Mouse (Mus musculus) embryonic facial prominence, embryonic 15.5 days (tissue): ENCODE data around the gene Cad. TPM values are rescaled to one million over a fixed set of nuclear protein-coding genes. Genes with fewer than 3 reads are reported as not detected.
"Not testable (repeated sequence)": the region's sequence is repeated elsewhere in the genome, so short reads cannot be mapped to it uniquely, and the experiment has no call there.

Experiments
- ATAC-seq: fragments of 200-750 bp; cut with Nextera tagmentation; 2 replicates; pipeline ENCODE4 v1.8.0; 2017; ENCODE audit warnings: low read depth, moderate TSS enrichment; ENCODE audit not compliant: insufficient number of reproducible peaks, low FRiP score, low TSS enrichment
- H3K27ac ChIP-seq: fragments of 300-500 bp; sonication (generic); replicated peaks from 2 replicates; pipeline ENCODE4 v1.5.1; 2015; ENCODE audit warnings: mild to moderate bottlenecking, inconsistent platforms
- H3K27me3 ChIP-seq: fragments of 300-500 bp; sonication (generic); 2 replicates; pipeline ENCODE4 v1.6.1; 2015; ENCODE audit warnings: inconsistent platforms
- H3K36me3 ChIP-seq: fragments of 300-500 bp; sonication (generic); 2 replicates; pipeline ENCODE4 v1.6.1; 2015; ENCODE audit warnings: mild to moderate bottlenecking, inconsistent platforms
- H3K4me1 ChIP-seq: fragments of 300-500 bp; sonication (generic); 2 replicates; pipeline ENCODE4 v1.6.1; 2015; ENCODE audit warnings: inconsistent platforms
- H3K4me2 ChIP-seq: fragments of 300-500 bp; sonication (generic); replicated peaks from 2 replicates; pipeline ENCODE4 v1.6.1; 2015; ENCODE audit warnings: mild to moderate bottlenecking, inconsistent platforms
- H3K4me3 ChIP-seq: fragments of 300-500 bp; sonication (generic); replicated peaks from 2 replicates; pipeline ENCODE4 v1.5.1; 2015; ENCODE audit warnings: mild to moderate bottlenecking, inconsistent platforms
- H3K9ac ChIP-seq: fragments of 300-500 bp; sonication (generic); 2 replicates; pipeline ENCODE4 v1.6.1; 2015; ENCODE audit warnings: inconsistent platforms
- H3K9me3 ChIP-seq: fragments of 300-500 bp; sonication (generic); replicated peaks from 2 replicates; pipeline ENCODE4 v1.6.1; 2016; ENCODE audit warnings: inconsistent platforms
- WGBS: fragments of 180-500 bp; shearing (Covaris S2); methylation state at CpG from one replicate; pipeline ENCODE4 v1.1.7; 2015; 5-methylcytosine and 5-hydroxymethylcytosine counted together
- polyA plus RNA-seq: library from polyadenylated mRNA; unstranded; fragments of >200 nt; fragmentation: Nextera tagmentation; extraction: Ambion mirVana; gene quantifications from 2 replicates; pipeline ENCODE4 v1.2.1, GENCODE M21; 2015

Cad gene
- polyA plus RNA-seq, 1 experiment from 2014 or later, result 23.5 TPM

DNA sequence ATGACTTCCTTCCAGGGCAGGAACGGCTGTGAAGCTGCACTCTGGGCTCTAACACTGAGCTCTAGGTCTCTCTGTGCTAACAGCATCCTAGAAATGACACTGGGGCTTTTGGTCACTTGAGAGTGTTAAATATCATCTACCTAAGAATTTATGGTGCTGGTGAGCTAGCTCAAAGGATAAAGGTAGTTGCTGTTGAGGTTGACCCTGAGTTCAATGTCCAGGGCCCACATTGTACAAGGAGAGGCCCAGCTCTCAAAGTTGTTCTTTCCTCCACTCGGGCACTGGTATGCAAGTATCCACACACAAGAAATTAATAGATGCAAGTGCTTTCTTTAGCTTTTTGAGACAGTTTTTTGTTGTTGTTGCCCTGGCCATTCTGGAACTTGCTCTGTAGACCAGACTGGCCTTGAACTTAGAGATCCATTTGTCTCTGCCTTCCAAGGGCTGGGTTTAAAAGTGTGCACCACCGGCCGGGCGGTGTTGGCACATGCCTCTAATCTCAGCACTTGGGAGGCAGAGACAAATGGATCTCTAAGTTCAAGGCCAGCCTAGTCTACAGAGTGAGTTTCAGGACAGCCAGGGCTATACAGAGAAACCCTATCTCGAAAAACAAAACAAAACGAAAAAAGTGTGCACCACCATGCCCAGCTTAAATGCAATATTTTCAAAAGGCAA lies 16.3 kb upstream of the Cad start:
- H3K4me1 ChIP-seq, result no peaks in the 10 kb centered on the region
- H3K4me2 ChIP-seq, result no peak overlapping the region
- no peak overlapping the region for H3K4me3 ChIP-seq
- no peaks in the 10 kb centered on the region for H3K9me3 ChIP-seq
- H3K27ac ChIP-seq, result no peak overlapping the region
- no peaks in the 10 kb centered on the region for H3K27me3 ChIP-seq
- ATAC-seq, result no peak
- H3K36me3 ChIP-seq, result peaks cover 64% of the 10 kb centered on the region
- WGBS, result 89% methylated on average over 7 of the region's 7 CpGs
- H3K9ac ChIP-seq, result no peak overlapping the region

DNA sequence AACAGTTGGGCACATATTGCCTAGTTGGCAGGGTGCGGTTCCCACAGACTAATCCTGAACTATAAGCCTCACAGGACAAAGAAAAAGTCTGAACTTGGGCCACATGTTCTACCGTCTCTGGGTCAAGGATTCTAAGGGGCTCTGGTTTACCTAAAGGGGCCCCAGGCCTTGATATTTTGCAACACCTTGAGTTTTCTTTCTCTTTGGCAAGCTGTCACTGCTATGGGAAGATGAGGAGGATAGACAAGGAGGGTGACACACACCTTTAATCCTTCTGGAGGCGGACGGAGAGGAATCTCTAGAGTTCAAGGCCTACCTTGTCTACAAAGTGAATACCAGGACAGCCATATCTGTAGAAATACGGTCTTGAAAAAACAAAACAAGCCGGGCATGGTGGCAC lies 8.2 kb upstream of the Cad start:
- no peak for ATAC-seq
- H3K27me3 ChIP-seq, result no peaks in the 10 kb centered on the region

DNA sequence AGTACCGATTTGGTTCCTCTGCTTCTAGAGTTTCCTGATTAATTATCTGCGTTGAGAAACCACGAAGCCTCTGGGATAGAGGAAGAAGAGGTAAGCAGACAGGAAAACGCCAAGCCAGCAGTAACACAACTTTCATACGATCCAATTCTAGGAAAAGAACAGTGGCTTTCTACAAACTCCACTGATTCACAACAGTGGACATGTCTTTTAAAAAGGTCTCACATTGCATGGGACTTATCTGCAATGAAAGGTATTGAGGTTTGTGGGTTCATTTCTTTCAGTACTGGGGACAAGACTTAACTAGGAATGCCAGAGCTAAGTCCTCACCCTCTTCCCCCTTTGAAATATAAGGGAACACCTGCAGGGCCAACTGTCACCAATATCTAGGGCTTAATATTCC lies 7.5 kb upstream of the Cad start:
- WGBS, result 74% methylated on average over 5 of the region's 5 CpGs
- no peak for ATAC-seq
- Histone ChIP-seq H3K27me3 (no peaks in the 10 kb centered on the region), H3K36me3 (peaks cover 10% of the 10 kb centered on the region), H3K4me1 (no peaks in the 10 kb centered on the region; the same call in 1 of the 2 replicates), H3K9ac (no peak overlapping the region), H3K27ac (no peak overlapping the region), H3K4me2 (peak overlapping the region; percentile 73), H3K9me3 (no peaks in the 10 kb centered on the region), H3K4me3 (peak overlapping the region; percentile 84)

More for the DNA sequence above, 8.2 kb upstream of the Cad start:
- no peak overlapping the region for H3K27ac ChIP-seq
- H3K9me3 ChIP-seq, result no peaks in the 10 kb centered on the region
- no peak overlapping the region for H3K4me2 ChIP-seq
- 93% methylated on average over 6 of the region's 6 CpGs for WGBS
- H3K4me1 ChIP-seq, result no peaks in the 10 kb centered on the region; the same call in 1 of the 2 replicates
- H3K9ac ChIP-seq, result no peak overlapping the region
- no peak overlapping the region for H3K4me3 ChIP-seq
- H3K36me3 ChIP-seq, result peaks cover 16% of the 10 kb centered on the region

DNA sequence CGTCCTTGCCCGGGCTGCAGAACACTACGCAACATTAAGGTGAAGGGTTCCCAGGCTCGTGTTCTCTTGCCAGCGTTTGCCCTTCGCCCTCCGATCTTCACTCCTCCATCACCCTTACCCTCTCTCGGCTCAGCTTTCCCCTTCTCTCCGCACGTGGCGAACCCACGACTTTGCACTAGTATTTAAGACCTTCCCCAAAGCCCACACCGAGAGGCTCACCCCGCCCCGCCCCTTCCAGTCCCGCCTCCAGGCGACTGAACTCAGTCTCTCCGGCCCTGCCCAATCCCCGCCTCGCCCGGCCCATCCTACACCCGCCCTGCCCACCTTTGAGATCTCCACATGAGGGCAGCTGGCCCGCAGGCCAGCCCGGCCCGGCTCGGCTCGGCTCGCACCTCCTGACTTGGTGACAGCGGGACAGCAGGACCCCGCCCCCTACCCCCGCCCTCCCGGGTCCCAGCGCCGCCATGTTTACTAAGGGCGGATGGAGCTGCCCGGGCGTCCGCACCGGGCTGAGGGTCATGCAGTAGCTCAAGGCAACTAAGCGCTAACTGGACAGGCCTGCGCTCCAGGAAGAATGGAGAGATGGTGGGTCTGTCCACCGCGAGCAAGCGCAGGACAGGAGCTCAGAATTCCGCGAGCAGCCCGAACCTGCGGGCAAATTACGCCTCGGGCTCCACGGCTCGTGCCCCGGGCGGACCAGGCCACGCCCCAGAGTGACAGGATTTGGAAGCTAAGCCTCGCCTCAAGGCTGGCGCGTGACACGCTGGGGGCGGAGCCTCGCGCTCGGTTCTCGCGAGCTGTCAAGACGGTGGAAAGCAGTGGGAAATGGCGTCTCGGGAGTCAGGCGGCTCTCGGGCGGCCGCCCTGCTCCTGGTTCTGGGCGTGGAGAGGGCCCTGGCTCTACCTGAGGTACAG lies 6.5 kb upstream of the Cad start, which contains the start of gene Atraid:
Gene Atraid, plus strand, starts transcription at position 465 of the 915 bp plus-strand sequence.
- Histone ChIP-seq H3K27me3 (no peaks in the 10 kb centered on the region), H3K36me3 (peaks cover 8% of the 10 kb centered on the region), H3K4me1 (no peaks in the 10 kb centered on the region; the same call in 1 of the 2 replicates), H3K9ac (peak within 1 kb of the TSS; percentile 83), H3K4me3 (peak within 1 kb of the TSS; percentile 84), H3K27ac (peak within 1 kb of the TSS; percentile 96), H3K4me2 (peak within 1 kb of the TSS; percentile 73), H3K9me3 (no peaks in the 10 kb centered on the region)
- under 1% methylated on average over 73 of the region's 73 CpGs for WGBS
- peak; percentile 95 for ATAC-seq

DNA sequence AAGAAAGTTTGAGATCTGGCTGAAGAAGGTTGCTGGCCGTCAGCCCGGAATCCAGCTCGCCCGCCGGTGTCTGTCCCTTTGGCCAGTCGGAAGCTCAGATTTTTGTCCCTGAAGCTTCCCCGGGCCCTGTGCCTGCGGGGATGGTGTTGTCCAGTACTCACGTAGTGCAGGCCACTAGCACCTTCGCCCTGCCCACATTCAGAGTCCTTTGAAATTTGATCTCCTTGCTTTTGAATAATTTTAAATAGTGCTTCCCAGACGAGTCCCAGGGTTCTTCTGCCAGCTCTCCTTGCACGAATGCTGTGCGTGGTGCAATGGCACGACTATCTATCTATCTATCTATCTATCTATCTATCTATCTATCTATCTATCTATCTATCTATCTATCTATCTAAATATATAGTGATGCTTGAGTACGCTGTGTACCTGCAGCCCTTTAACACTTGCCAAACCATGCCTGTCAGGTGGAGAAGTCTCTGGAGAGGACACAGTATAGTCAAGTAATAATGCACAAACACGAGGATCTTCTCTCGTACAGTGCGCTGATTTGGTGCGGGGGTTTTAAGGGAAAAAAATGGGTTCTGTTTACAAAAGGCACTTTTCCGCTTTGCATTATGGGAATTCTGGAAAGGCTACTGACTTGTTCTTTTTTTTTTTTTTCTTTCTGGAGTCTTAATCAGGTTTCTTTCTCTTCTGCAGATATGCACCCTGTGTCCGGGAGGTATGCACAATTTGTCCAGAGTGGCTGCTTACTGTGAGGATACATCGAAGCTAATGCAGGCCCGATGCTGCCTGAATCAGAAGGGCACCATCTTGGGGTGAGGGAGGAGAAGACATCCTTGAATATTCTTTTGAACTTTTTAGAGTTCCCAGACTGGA lies 5.6 kb upstream of the Cad start, which contains the start of gene Slc5a6:
Gene Slc5a6, minus strand, starts transcription at position 162 of the 879 bp plus-strand sequence.
- H3K27ac ChIP-seq, result peak within 1 kb of the TSS; percentile 96
- peak; percentile 10; the same call in 1 of the 2 replicates for ATAC-seq
- under 1% methylated on average over 23 of the region's 23 CpGs for WGBS
- no peaks in the 10 kb centered on the region for H3K27me3 ChIP-seq
- peak within 1 kb of the TSS; percentile 83 for H3K9ac ChIP-seq
- H3K4me2 ChIP-seq, result peak within 1 kb of the TSS; percentile 73
- H3K4me1 ChIP-seq, result peaks cover 2% of the 10 kb centered on the region
- H3K9me3 ChIP-seq, result no peaks in the 10 kb centered on the region
- peak within 1 kb of the TSS; percentile 84 for H3K4me3 ChIP-seq
- H3K36me3 ChIP-seq, result peaks cover 11% of the 10 kb centered on the region

DNA sequence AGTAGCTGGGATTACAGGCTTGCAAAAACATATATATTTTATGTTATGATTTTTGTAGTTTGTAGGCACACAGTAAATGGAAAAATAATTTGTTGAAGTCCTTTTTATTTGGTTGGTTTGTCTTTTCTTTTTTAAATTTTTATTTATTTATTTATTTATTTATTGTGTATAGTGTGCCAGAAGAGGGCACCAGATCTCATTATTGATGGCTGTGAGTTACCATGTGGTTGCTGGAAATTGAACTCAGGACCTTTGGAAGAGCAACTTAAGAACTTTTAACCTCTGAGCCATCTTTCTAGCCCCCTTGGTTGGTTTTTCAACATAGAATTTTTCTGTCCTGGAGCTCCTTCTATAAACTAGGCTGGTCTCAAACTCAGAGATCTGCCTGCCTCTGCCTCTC lies 4.2 kb upstream of the Cad start:
- Histone ChIP-seq H3K36me3 (peaks cover 11% of the 10 kb centered on the region), H3K9ac (no peak overlapping the region), H3K27ac (no peak overlapping the region), H3K4me2 (no peak overlapping the region), H3K9me3 (no peaks in the 10 kb centered on the region), H3K4me1 (peaks cover 4% of the 10 kb centered on the region), H3K27me3 (no peaks in the 10 kb centered on the region), H3K4me3 (no peak overlapping the region)
- no peak for ATAC-seq

DNA sequence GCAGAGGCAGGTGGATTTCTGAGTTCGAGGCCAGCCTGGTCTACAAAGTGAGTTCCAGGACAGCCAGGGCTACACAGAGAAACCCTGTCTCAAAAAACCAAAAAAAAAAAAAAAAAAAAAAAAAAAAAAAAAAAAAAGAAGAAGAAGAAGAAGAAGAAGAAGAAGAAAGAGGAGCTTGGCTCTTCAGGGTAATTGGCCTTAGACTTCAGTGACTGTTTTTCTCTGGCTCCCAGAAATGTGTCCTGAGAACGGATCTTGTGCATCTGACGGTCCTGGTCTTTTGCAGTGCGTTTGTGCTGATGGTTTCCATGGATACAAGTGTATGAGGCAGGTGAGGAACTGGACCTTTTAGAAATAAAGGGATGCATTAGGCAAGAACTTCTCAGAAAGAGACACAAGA lies 852 bp upstream of the Cad start:
- not testable (repeated sequence) for H3K27me3 ChIP-seq, H3K4me1 ChIP-seq, H3K9me3 ChIP-seq, H3K9ac ChIP-seq, ATAC-seq
- peak overlapping the region; percentile 62 for H3K4me3 ChIP-seq
- WGBS, result 62% methylated on average over 4 of the region's 4 CpGs
- peak overlapping the region; percentile 65 for H3K27ac ChIP-seq
- peaks cover 24% of the 10 kb centered on the region for H3K36me3 ChIP-seq
- peak overlapping the region; percentile 76 for H3K4me2 ChIP-seq

DNA sequence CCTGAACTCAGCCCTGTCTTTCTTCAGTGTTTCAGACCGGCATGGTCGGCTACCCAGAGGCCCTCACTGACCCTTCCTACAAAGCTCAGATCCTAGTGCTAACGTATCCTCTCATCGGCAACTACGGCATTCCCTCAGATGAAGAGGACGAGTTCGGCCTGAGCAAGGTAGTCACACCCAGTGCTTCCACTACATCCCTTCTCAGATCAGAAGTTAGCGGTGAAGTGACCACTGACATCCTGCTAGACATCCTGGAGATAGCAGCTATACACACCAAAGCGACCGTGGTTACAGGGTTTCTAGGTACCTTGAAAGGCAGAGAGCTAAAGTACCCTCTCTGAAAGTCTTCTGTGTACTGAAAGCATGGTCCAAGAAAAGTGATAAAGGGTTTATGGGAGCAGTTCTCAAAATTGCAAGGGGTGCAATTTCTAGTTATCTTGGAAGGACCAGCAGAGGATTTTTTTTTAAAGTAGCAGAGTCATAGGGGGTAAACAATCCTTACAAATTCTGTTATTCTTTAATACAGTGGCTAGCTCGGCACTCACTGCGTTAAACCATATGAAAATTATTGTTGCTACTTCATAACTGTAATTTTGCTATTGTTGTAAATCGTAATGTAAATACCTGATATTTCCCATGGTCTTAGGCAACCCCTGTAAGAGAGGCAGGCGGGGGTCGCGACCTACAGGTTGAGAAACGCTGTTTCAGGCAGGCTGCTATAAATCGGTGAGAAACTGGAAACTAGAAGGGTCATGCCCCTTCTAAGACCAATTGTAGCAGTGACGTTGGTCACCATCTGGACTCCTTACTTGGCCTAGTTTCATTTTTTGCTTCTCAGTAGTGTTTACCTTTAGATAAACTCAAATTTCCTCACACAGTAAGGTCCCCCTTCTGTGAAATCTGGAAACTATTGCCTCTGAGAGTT lies 898 bp downstream of the Cad start:
- Histone ChIP-seq H3K36me3 (peaks cover 42% of the 10 kb centered on the region), H3K27me3 (no peaks in the 10 kb centered on the region), H3K4me3 (peak overlapping the region; percentile 62), H3K9ac (peak overlapping the region; percentile 61), H3K4me2 (peak overlapping the region; percentile 76), H3K4me1 (peaks cover 4% of the 10 kb centered on the region), H3K27ac (peak overlapping the region; percentile 61), H3K9me3 (no peaks in the 10 kb centered on the region)
- peak; percentile 48; the same call in 1 of the 2 replicates for ATAC-seq
- 16% methylated on average over 19 of the region's 19 CpGs for WGBS

DNA sequence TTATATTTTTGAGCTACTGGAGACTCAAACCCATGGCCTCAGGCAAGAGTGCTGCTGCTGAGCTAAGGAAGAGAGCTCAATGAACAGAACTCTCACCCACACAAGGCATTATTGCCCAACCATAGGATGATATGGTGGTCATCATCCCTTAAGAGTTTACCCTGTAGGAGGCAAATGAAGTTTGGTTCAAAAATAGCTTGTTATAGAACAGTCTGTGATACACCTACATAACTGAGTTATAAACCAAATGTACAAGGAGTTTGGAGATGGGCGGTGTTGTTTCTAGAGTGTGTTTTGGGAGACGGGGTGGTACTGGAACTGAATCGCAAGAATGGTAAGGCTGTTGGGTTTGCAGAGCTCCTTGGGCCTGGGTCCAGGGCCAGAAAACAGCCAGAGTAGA lies 15.2 kb downstream of the Cad start:
- no peak for ATAC-seq
- no peak overlapping the region for H3K4me3 ChIP-seq
- H3K9ac ChIP-seq, result no peak overlapping the region
- WGBS, result 94% methylated on average over 3 of the region's 3 CpGs
- peaks cover 90% of the 10 kb centered on the region for H3K36me3 ChIP-seq
- no peaks in the 10 kb centered on the region for H3K27me3 ChIP-seq
- H3K27ac ChIP-seq, result no peak overlapping the region
- no peaks in the 10 kb centered on the region for H3K4me1 ChIP-seq
- H3K4me2 ChIP-seq, result no peak overlapping the region
- no peaks in the 10 kb centered on the region for H3K9me3 ChIP-seq

DNA sequence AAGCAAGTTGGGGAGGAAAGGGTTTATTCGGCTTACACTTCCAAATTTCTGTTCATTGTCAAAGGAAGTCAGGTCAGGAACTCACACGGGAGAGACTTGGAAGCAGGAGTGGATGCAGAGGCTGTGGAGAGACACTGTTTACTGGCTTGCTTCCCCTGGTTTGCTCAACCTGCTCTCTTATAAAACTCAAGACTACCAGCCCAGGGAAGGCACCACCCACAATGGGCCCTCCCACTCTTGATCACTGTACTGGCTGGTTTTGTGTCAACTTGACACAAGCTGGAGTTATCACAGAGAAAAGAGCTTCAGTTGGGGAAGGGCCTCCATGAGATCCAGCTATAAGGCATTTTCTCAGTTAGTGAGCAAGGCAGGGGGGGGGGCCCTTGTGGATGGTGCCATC lies 16.5 kb downstream of the Cad start:
- Histone ChIP-seq H3K9me3 (no peaks in the 10 kb centered on the region), H3K4me3 (no peak overlapping the region), H3K27me3 (no peaks in the 10 kb centered on the region), H3K4me1 (no peaks in the 10 kb centered on the region), H3K9ac (no peak overlapping the region), H3K27ac (no peak overlapping the region), H3K4me2 (no peak overlapping the region), H3K36me3 (peaks cover 95% of the 10 kb centered on the region)
- 87% methylated on average over 2 of the region's 2 CpGs for WGBS
- ATAC-seq, result no peak
